Mouse (Mus musculus) MEL (cell line): ENCODE data around the gene Nudt9. TPM values are rescaled to one million over a fixed set of nuclear protein-coding genes. Genes with fewer than 3 reads are reported as not detected.

Experiments used
- DNase-seq: peaks from one replicate; pipeline ENCODE4 v3.0.0; 2011; ENCODE audit warnings: low read depth, low spot score
- H3K27ac ChIP-seq: 2 replicates; pipeline ENCODE4 v1.5.1; 2012; ENCODE audit warnings: low read depth, mild to moderate bottlenecking, control low read depth, low read length, moderate library complexity; ENCODE audit not compliant: control insufficient read depth
- H3K27me3 ChIP-seq, 2 experiments: fragments of 150-350 bp in 1 of 2; sonication (generic) in 1 of 2; 2 replicates each; pipeline ENCODE4 v1.6.1; 2012; ENCODE audit warnings: low read length in 2 of 2, mild to moderate bottlenecking in 2 of 2, improper control_type of control experiment in 1 of 2, moderate library complexity in 1 of 2; ENCODE audit not compliant: insufficient read depth in 2 of 2, control insufficient read depth in 1 of 2
- H3K36me3 ChIP-seq, 2 experiments: 2 replicates each; pipeline ENCODE4 v1.6.1; 2012 to 2014; ENCODE audit warnings: low read length in 2 of 2, improper control_type of control experiment in 1 of 2, inconsistent platforms in 1 of 2, mild to moderate bottlenecking in 1 of 2; ENCODE audit not compliant: insufficient read depth in 2 of 2, control insufficient read depth in 1 of 2
- H3K4me1 ChIP-seq, 2 experiments: fragments of 150-350 bp in 1 of 2; sonication (generic) in 1 of 2; 2 replicates each; pipeline ENCODE4 v1.6.1; 2012; ENCODE audit warnings: low read length in 2 of 2, improper control_type of control experiment in 1 of 2, mild to moderate bottlenecking in 1 of 2; ENCODE audit not compliant: insufficient read depth in 2 of 2, control insufficient read depth in 1 of 2
- H3K4me3 ChIP-seq, 2 experiments: fragments of 150-350 bp in 1 of 2; sonication (generic) in 1 of 2; 2 replicates each; pipeline ENCODE4 v1.5.1; 2012; ENCODE audit warnings: low read depth in 2 of 2, low read length in 2 of 2, mild to moderate bottlenecking in 2 of 2, moderate library complexity in 2 of 2, control low read depth in 1 of 2, improper control_type of control experiment in 1 of 2; ENCODE audit not compliant: control insufficient read depth in 1 of 2, insufficient read depth in 1 of 2
- H3K79me2 ChIP-seq: 2 replicates; pipeline ENCODE4 v1.6.1; 2012; ENCODE audit warnings: mild to moderate bottlenecking, low read length, moderate library complexity; ENCODE audit not compliant: control insufficient read depth, poor library complexity, insufficient read depth
- H3K9ac ChIP-seq: 2 replicates; pipeline ENCODE4 v1.6.1; 2012; ENCODE audit warnings: low read depth, mild to moderate bottlenecking, control low read depth, low read length, moderate library complexity; ENCODE audit not compliant: control insufficient read depth, poor library complexity, severe bottlenecking
- H3K9me3 ChIP-seq: fragments of 150-350 bp; sonication (generic); replicated peaks from 2 replicates; pipeline ENCODE4 v1.6.1; 2012; ENCODE audit warnings: mild to moderate bottlenecking, low read length, improper control_type of control experiment, moderate library complexity; ENCODE audit not compliant: insufficient read depth
- BHLHE40 ChIP-seq: IDR thresholded peaks from 2 replicates; pipeline ENCODE4 v1.6.1; 2012; ENCODE audit warnings: low read depth, mild to moderate bottlenecking, inconsistent platforms, low read length, improper control_type of control experiment, borderline replicate concordance
- CHD1 ChIP-seq: IDR thresholded peaks from 2 replicates; pipeline ENCODE4 v1.6.1; 2012; ENCODE audit warnings: low read depth, mild to moderate bottlenecking, inconsistent platforms, low read length, improper control_type of control experiment
- ELF1 ChIP-seq: IDR thresholded peaks from 2 replicates; pipeline ENCODE4 v1.6.1; 2014; ENCODE audit warnings: low read depth, mild to moderate bottlenecking, inconsistent platforms, low read length, improper control_type of control experiment, moderate library complexity
- EP300 ChIP-seq, 2 experiments: IDR thresholded peaks; 2 replicates each; pipeline ENCODE4 v1.6.1; 2011; ENCODE audit warnings: improper control_type of control experiment in 2 of 2, low read length in 2 of 2, low read depth in 1 of 2, mild to moderate bottlenecking in 1 of 2
- ETS1 ChIP-seq: IDR thresholded peaks from 2 replicates; pipeline ENCODE4 v1.6.1; 2012; ENCODE audit warnings: low read depth, mild to moderate bottlenecking, inconsistent platforms, low read length, improper control_type of control experiment, moderate library complexity
- GABPA ChIP-seq: IDR thresholded peaks from 2 replicates; pipeline ENCODE4 v1.6.1; 2012; ENCODE audit warnings: low read depth, mild to moderate bottlenecking, inconsistent platforms, low read length, improper control_type of control experiment, moderate library complexity
- KAT2A ChIP-seq: conservative IDR thresholded peaks from 2 replicates; pipeline ENCODE4 v1.6.1; 2012; ENCODE audit warnings: low read depth, low read length, improper control_type of control experiment, inconsistent platforms
- MAFK ChIP-seq: IDR thresholded peaks from 2 replicates; pipeline ENCODE4 v1.6.1; 2011; ENCODE audit warnings: low read depth, mild to moderate bottlenecking, low read length, improper control_type of control experiment, borderline replicate concordance
- MAX ChIP-seq: IDR thresholded peaks from 2 replicates; pipeline ENCODE4 v1.6.1; 2011; ENCODE audit warnings: low read length, improper control_type of control experiment
- MAZ ChIP-seq: IDR thresholded peaks from 2 replicates; pipeline ENCODE4 v1.6.1; 2012; ENCODE audit warnings: low read depth, mild to moderate bottlenecking, inconsistent platforms, low read length, improper control_type of control experiment
- MEF2A ChIP-seq: IDR thresholded peaks from 2 replicates; pipeline ENCODE4 v1.6.1; 2014; ENCODE audit warnings: low read depth, mild to moderate bottlenecking, inconsistent platforms, low read length, improper control_type of control experiment; ENCODE audit not compliant: poor library complexity, insufficient replicate concordance, severe bottlenecking; ENCODE audit errors: extremely low read depth
- MYC ChIP-seq: IDR thresholded peaks from 2 replicates; pipeline ENCODE4 v1.6.1; 2011; ENCODE audit warnings: low read depth, mild to moderate bottlenecking, low read length, improper control_type of control experiment, moderate library complexity
- POLR2AphosphoS2 ChIP-seq: IDR thresholded peaks from 2 replicates; pipeline ENCODE4 v1.6.1; 2011; ENCODE audit warnings: low read length, improper control_type of control experiment
- POLR2AphosphoS5 ChIP-seq: IDR thresholded peaks from 2 replicates; pipeline ENCODE4 v1.6.1; 2012; ENCODE audit warnings: low read depth, borderline replicate concordance, mild to moderate bottlenecking, inconsistent platforms, low read length, moderate library complexity, mixed read lengths
- TAL1 ChIP-seq: IDR thresholded peaks from 2 replicates; pipeline ENCODE4 v1.6.1; 2012; ENCODE audit warnings: mild to moderate bottlenecking, inconsistent platforms, low read length, moderate library complexity, mixed read lengths
- UBTF ChIP-seq: IDR thresholded peaks from 2 replicates; pipeline ENCODE4 v1.6.1; 2012; ENCODE audit warnings: low read depth, mild to moderate bottlenecking, inconsistent platforms, low read length, improper control_type of control experiment, moderate library complexity, borderline replicate concordance; ENCODE audit not compliant: insufficient read depth
- polyA plus RNA-seq, 2 experiments: library from polyadenylated mRNA; stranded (reverse) in 1 of 2; unstranded in 1 of 2; fragments of >175 nt in 1 of 2; fragments of >200 nt in 1 of 2; gene quantifications; 2 replicates each; pipeline versions ENCODE4 v1.2.1 to v1.2.4; 2012; ENCODE audit warnings: low replicate concordance in 2 of 2, low read depth in 1 of 2; ENCODE audit not compliant: insufficient read length in 2 of 2, insufficient read depth in 1 of 2, missing spikeins in 1 of 2
- total RNA-seq: library from RNA; depleted of rRNA; stranded (reverse); fragments of 300-350 nt; gene quantifications from 2 replicates; pipeline ENCODE4 v1.2.3, GENCODE M21; 2012

The Nudt9 gene
- total and polyA plus RNA-seq, 3 experiments = 102 to 125 TPM; not detected in 1

GRCm38 (mm10) chr5:104003955-104004354, 42.2 kb upstream of the Nudt9 start:
- Histone ChIP-seq H3K79me2 (no peaks in the 10 kb centered on the region), H3K9ac (no peak overlapping the region), H3K4me1 (peaks cover 0 to 3% of the 10 kb centered on the region in 2 experiments; a peak in 1 of 4 replicates), H3K9me3 (no peaks in the 10 kb centered on the region), H3K36me3 (peaks cover 0 to 2% of the 10 kb centered on the region in 2 experiments; a peak in 2 of 4 replicates), H3K27ac (no peak overlapping the region), H3K4me3 (no peak overlapping the region), H3K27me3 (no peaks in the 10 kb centered on the region)
- TF ChIP-seq POLR2AphosphoS2 (no peak), POLR2AphosphoS5 (no peak), MAZ (no peak), TAL1 (no peak), KAT2A (no peak), CHD1 (no peak), MEF2A (no peak), ELF1 (no peak), MAX (no peak), BHLHE40 (no peak), ETS1 (no peak)
- DNase-seq = no peak

GRCm38 (mm10) chr5:104006811-104007210, 39.3 kb upstream of the Nudt9 start:
- no peak overlapping the region for H3K27ac ChIP-seq
- H3K9ac ChIP-seq = no peak overlapping the region
- DNase-seq = no peak
- H3K4me3 ChIP-seq = no peak overlapping the region
- H3K79me2 ChIP-seq = no peaks in the 10 kb centered on the region
- H3K4me1 ChIP-seq = peaks cover 3 to 6% of the 10 kb centered on the region in 2 experiments
- TF ChIP-seq EP300 (IDR thresholded peaks at IDR 0.05; ENCODE audit: low read depth in 1 of 2, low read length in 2 of 2) (peak in 1 of 2 experiments; percentile 19; a peak in 1 of 4 replicates), GABPA (no peak), ETS1 (0 out of 2 replicates have a peak, but pooled peaks have one; percentile 23)
- TF ChIP-seq, all 39 proteins: peak for 2
- Histone ChIP-seq H3K36me3 (peaks cover 0 to 15% of the 10 kb centered on the region in 2 experiments; a peak in 2 of 4 replicates), H3K27me3 (no peaks in the 10 kb centered on the region), H3K9me3 (no peaks in the 10 kb centered on the region)

GRCm38 (mm10) chr5:104007801-104008200, 38.3 kb upstream of the Nudt9 start:
- Histone ChIP-seq H3K27ac (no peak overlapping the region), H3K4me1 (peaks cover 9 to 12% of the 10 kb centered on the region in 2 experiments), H3K9ac (no peak overlapping the region), H3K9me3 (no peaks in the 10 kb centered on the region), H3K27me3 (no peaks in the 10 kb centered on the region), H3K36me3 (peaks cover 0 to 23% of the 10 kb centered on the region in 2 experiments; a peak in 2 of 4 replicates), H3K4me3 (no peak overlapping the region), H3K79me2 (no peaks in the 10 kb centered on the region)
- no peak for TF ChIP-seq UBTF
- no peak for TF ChIP-seq MYC
- TF ChIP-seq POLR2AphosphoS5 = no peak
- TF ChIP-seq MAFK = no peak
- DNase-seq = no peak
